20 mouse cellular contexts compared by ENCODE assay signal in the genomic region with DNA sequence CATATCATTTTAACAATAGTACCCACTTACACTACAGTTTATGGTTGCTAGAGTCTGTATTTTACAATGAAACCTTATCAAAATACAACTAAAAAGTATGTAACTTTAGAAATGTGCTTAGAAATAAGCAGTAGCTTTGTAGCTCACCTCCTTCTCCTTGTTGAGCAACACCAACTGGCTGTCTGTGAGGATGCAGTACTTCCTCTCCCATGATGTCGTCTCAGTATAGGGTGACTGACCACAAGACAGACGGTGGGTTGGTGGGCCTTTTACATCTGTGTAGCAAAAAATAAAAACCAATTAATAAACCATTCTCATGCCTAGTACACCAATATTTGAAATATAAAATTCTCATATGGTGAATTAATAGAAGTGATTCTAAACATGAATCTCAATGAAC.
"Had no signal": no experiment of that assay in that cellular context is flagged by ENCODE, and none has a peak within 500 bp of the region (broad histone marks: within the 10 kb centered on the region; RNA-seq: fewer than 3 reads in every experiment).

No protein-coding gene starts in this region.

- ATAC-seq: liver, postnatal 0 days; midbrain, embryonic 16.5 days had no signal

- DNase-seq: liver, postnatal 0 days; lung, adult 2 months; lung, postnatal 10 days; lung, postnatal 4 days; midbrain, embryonic 14.5 days; retina, postnatal 1 day; right cerebral cortex, adult 18-20 months; right cerebral cortex, postnatal 25 days; right cerebral cortex, postnatal 4 days; spleen, adult 18-20 months; thymus, adult 18-20 months; thymus, postnatal 14 days; thymus, postnatal 36 days had no signal

- H3K27me3 ChIP-seq: lung, embryonic 15.5 days; midbrain, embryonic 12.5 days; neural tube, embryonic 13.5 days; neural tube, embryonic 15.5 days had no signal

- H3K9ac ChIP-seq: liver, postnatal 0 days; lung, embryonic 15.5 days; midbrain, embryonic 12.5 days; neural tube, embryonic 13.5 days; neural tube, embryonic 15.5 days had no signal

- H3K9me3 ChIP-seq: lung, embryonic 15.5 days; midbrain, embryonic 10.5 days; midbrain, embryonic 12.5 days; neural tube, embryonic 13.5 days; neural tube, embryonic 15.5 days had no signal

- H3K27ac ChIP-seq: lung, embryonic 15.5 days; midbrain, embryonic 10.5 days; midbrain, embryonic 12.5 days; neural tube, embryonic 13.5 days; neural tube, embryonic 15.5 days had no signal

- H3K4me1 ChIP-seq: lung, embryonic 15.5 days; midbrain, embryonic 10.5 days; midbrain, embryonic 12.5 days; neural tube, embryonic 13.5 days; neural tube, embryonic 15.5 days had no signal

- H3K36me3 ChIP-seq: lung, embryonic 15.5 days; neural tube, embryonic 15.5 days had no signal

- H3K4me3 ChIP-seq: lung, embryonic 15.5 days; midbrain, embryonic 10.5 days; midbrain, embryonic 12.5 days; myocyte; neural tube, embryonic 13.5 days; neural tube, embryonic 15.5 days had no signal

- H3K4me2 ChIP-seq: lung, embryonic 15.5 days; midbrain, embryonic 12.5 days; neural tube, embryonic 13.5 days; neural tube, embryonic 15.5 days had no signal
